Mouse (Mus musculus) embryonic facial prominence, embryonic 10.5 days (tissue): ENCODE results near the gene 1700016C15Rik. TPM values are rescaled to one million over a fixed set of nuclear protein-coding genes. Genes with fewer than 3 reads are reported as not detected.

Experiments used
- DNase-seq: peaks from one replicate; pipeline ENCODE4 v3.0.0-alpha.2; 2017; ENCODE audit warnings: low spot score
- H3K27ac ChIP-seq: fragments of 300-500 bp; sonication (generic); replicated peaks from 2 replicates; pipeline ENCODE4 v1.5.1; 2016; ENCODE audit warnings: mild to moderate bottlenecking
- H3K27me3 ChIP-seq: fragments of 300-500 bp; sonication (generic); replicated peaks from 2 replicates; pipeline ENCODE4 v1.6.1; 2016; ENCODE audit warnings: low read depth, mild to moderate bottlenecking; ENCODE audit not compliant: poor library complexity, severe bottlenecking
- H3K36me3 ChIP-seq: fragments of 300-500 bp; sonication (generic); replicated peaks from 2 replicates; pipeline ENCODE4 v1.6.1; 2016; ENCODE audit warnings: mild to moderate bottlenecking, moderate library complexity
- H3K4me1 ChIP-seq: fragments of 300-500 bp; sonication (generic); 2 replicates; pipeline ENCODE4 v1.6.1; 2016
- H3K4me3 ChIP-seq: fragments of 300-500 bp; sonication (generic); 2 replicates; pipeline ENCODE4 v1.5.1; 2016; ENCODE audit warnings: mild to moderate bottlenecking, moderate library complexity
- H3K9me3 ChIP-seq: fragments of 300-500 bp; sonication (generic); 2 replicates; pipeline ENCODE4 v1.6.1; 2016; ENCODE audit warnings: mild to moderate bottlenecking
- WGBS: fragments of 180-500 bp; shearing (Covaris S2); methylation state at CpG from one replicate; pipeline ENCODE4 v1.1.7; 2016; 5-methylcytosine and 5-hydroxymethylcytosine counted together
- polyA plus RNA-seq: library from polyadenylated mRNA; unstranded; fragments of >200 nt; fragmentation: Nextera tagmentation; extraction: Ambion mirVana; gene quantifications from 2 replicates; pipeline ENCODE4 v1.2.1, GENCODE M21; 2016

The 1700016C15Rik gene
- polyA plus RNA-seq, 1 experiment from 2014 or later: not detected

DNA sequence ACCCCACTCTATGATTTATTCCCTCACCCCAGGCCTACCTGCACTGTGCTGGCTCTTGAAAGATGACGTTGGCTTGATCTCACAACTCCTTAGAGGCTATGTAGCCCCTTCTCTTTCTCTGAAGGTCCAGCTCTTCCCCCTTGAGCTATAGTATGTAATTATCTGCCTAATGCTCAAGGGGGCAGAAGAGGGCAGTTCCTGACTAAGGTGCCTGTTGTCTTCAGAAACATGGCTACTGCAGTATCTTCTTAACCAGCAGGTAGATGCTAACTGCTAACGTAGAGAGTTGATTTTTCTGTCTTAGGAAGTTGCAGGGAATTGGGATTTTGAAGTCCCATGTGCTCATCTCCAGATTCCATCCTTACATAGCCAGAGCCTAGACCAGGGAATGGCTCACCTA lies 24.4 kb upstream of the 1700016C15Rik start:
- Histone ChIP-seq H3K9me3 (peaks cover 5% of the 10 kb centered on the region; the same call in 1 of the 2 replicates), H3K36me3 (no peaks in the 10 kb centered on the region), H3K27me3 (peaks cover 16% of the 10 kb centered on the region), H3K4me3 (no peak overlapping the region), H3K4me1 (peaks cover 11% of the 10 kb centered on the region), H3K27ac (no peak overlapping the region)
- no peak for DNase-seq
- WGBS: 58% methylated on average over 2 of the region's 2 CpGs

DNA sequence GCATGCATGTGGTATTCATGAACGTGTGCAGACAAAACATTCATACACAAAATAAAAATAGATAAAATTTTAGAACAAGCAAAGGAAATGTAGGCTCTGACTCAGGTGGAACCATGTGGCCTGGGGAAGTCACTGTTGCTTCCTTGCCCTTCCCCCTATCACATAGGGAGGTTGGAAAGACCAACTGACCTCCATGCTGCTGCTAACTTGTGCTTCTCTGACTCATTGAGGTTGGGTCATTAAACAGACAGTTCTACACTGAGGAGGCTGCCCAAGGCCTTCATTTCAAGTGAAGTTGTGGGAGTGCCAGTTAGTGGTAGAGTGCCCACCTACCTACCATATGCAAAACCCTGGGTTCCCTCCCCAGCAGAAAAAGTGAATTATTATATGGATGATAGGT lies 22.0 kb upstream of the 1700016C15Rik start:
- Histone ChIP-seq H3K4me1 (peaks cover 7% of the 10 kb centered on the region), H3K9me3 (peaks cover 5% of the 10 kb centered on the region; the same call in 1 of the 2 replicates), H3K27me3 (0 out of 2 replicates have a peak, but pooled peaks cover 5% of the 10 kb centered on the region), H3K4me3 (no peak overlapping the region), H3K36me3 (no peaks in the 10 kb centered on the region), H3K27ac (no peak overlapping the region)
- WGBS: 85% methylated on average over 1 of the region's 1 CpGs
- no peak for DNase-seq

DNA sequence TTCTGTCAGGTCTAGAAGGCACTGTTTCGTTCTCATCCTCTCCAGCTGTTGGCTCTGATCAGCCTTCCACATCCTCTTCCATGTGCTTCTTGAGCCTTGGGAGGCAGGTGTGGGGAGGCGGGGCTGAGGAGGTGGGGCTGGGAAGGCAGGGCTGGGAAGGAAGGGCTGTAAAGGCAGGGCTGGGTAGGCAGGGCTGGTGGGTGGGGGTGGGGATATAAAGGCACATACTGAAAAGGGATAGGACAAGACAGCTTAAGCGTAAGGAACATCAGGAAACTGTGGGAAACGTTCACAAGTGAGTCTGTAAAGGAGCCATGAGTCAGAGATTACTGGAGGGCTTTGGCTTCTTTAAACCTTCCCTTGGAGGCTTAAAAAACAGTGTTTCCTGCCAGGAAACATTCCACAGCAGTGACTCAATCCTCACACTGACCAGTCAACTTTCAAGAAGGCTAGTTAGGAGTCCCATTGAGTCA lies 21.0 kb upstream of the 1700016C15Rik start:
- H3K27ac ChIP-seq: no peak overlapping the region
- no peak for DNase-seq
- no peaks in the 10 kb centered on the region for H3K36me3 ChIP-seq
- H3K4me3 ChIP-seq: no peak overlapping the region
- 61% methylated on average over 4 of the region's 4 CpGs for WGBS
- H3K4me1 ChIP-seq: no peaks in the 10 kb centered on the region
- peaks cover 5% of the 10 kb centered on the region; the same call in 1 of the 2 replicates for H3K9me3 ChIP-seq
- 0 out of 2 replicates have a peak, but pooled peaks cover 3% of the 10 kb centered on the region for H3K27me3 ChIP-seq

DNA sequence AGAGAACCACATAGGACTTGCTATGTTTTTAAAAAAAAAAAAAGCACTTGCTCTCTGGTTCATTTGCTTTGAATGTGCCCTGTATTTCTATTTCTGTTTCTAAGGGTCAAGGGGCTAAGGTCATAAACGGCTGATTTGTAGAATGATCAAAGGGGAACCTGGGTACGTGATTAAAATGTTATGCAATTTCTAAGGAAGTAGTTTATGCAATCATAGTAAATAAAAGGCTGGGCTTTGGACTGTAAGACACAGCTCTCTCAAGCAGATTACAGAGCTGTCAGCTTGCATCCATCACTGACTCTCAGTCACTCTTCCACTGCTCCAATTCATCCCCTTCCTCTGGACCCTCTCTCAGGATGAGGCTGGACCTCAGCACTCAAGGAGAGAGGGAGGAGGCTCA lies 18.6 kb upstream of the 1700016C15Rik start:
- DNase-seq: no peak
- WGBS: 74% methylated on average over 2 of the region's 2 CpGs
- Histone ChIP-seq H3K9me3 (peaks cover 5% of the 10 kb centered on the region; the same call in 1 of the 2 replicates), H3K27ac (no peak overlapping the region), H3K36me3 (no peaks in the 10 kb centered on the region), H3K4me1 (no peaks in the 10 kb centered on the region), H3K27me3 (no peaks in the 10 kb centered on the region), H3K4me3 (no peak overlapping the region)

DNA sequence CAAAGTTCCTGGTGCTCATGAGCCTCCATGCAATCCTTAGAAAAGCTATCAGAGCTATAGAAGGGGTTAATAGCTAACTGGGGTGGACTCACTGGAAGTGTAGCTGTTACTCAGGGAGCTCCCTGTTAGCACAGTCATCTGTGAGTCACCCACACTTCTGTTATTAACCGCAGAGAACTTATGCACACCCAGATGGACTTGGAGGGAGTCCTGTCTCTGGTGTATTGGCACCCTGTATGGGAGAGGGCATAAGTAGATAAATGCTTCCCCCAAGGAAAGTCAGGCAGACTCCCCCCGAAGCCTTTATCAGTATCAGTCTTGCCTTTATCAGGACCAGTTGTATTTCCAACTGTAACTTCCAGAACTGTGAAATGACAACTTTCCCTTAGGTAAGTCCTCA lies 18.2 kb upstream of the 1700016C15Rik start:
- Histone ChIP-seq H3K36me3 (no peaks in the 10 kb centered on the region), H3K9me3 (peaks cover 5% of the 10 kb centered on the region; the same call in 1 of the 2 replicates), H3K27ac (no peak overlapping the region), H3K4me3 (no peak overlapping the region), H3K4me1 (no peaks in the 10 kb centered on the region), H3K27me3 (no peaks in the 10 kb centered on the region)
- DNase-seq: no peak
- 89% methylated on average over 2 of the region's 2 CpGs for WGBS

DNA sequence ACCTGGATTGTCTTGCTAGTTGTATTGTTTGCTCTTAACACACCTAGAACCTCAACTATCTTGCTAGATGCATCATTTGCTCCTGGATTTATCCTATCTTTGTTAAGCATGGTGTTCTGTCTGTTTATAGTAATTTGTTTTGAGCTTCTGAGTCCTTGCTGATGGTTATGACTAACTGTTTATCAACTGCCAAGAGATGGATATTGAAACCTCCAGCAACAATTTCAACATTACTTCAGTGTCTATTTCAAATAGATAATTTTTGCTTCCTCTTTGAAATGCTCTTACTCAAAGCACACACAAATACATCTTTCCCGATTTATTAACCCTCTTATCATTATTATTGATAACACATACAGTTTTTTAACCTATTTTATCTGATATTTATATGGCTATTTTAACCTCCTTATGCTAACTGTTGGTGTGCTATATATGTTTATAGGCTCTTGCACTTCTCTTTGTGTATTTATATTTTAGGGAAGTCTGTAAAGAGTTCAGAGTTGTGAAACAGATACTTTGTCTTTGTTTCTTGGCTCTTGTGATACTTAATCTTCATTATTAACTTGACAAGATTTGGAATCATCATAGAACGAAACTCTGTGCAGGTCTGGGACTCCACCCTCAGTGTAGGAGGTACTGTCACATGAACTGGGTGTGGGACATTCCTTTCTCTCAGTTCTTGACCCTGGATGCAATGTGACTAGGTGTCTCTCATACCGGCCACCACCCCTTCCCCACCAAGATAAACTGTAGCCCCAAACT lies 15.8 kb upstream of the 1700016C15Rik start:
- Histone ChIP-seq H3K36me3 (no peaks in the 10 kb centered on the region), H3K9me3 (peaks cover 5% of the 10 kb centered on the region; the same call in 1 of the 2 replicates), H3K4me3 (no peak overlapping the region), H3K4me1 (peaks cover 6% of the 10 kb centered on the region; the same call in 1 of the 2 replicates), H3K27ac (no peak overlapping the region), H3K27me3 (no peaks in the 10 kb centered on the region)
- DNase-seq: no peak
- WGBS: 86% methylated on average over 3 of the region's 3 CpGs

DNA sequence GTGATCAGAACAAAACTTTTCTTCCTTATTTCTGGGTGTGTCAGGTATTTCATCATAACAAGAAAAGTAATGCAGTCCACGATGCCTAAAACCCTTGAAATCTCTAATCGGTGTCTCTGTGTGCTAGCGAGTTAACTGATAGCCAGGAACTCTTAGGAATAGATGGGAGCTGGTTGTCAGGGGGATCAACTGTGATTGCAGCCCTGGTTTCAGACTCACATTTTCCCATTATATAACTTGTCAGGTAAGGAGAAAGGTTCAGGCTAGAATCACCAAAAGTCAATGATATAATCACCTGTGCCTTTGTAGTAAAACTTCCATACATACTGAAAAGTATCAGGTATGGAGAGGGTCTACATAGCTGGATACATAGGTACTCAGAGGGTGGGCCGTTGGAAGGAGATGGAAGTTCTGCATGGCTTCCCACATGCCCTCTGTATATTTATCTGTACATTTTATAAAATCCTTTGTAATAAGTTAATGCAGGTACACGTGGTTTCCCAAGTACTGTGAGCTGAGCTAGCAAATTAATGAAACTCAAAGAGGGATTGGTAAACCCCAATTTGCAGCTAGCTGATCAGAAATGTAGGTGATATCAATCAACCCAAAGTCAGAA lies 15.1 kb upstream of the 1700016C15Rik start:
- Histone ChIP-seq H3K27ac (no peak overlapping the region), H3K4me1 (peaks cover 8% of the 10 kb centered on the region; the same call in 1 of the 2 replicates), H3K27me3 (no peaks in the 10 kb centered on the region), H3K9me3 (peaks cover 5% of the 10 kb centered on the region; the same call in 1 of the 2 replicates), H3K4me3 (no peak overlapping the region), H3K36me3 (no peaks in the 10 kb centered on the region)
- no peak for DNase-seq
- 91% methylated on average over 5 of the region's 5 CpGs for WGBS

DNA sequence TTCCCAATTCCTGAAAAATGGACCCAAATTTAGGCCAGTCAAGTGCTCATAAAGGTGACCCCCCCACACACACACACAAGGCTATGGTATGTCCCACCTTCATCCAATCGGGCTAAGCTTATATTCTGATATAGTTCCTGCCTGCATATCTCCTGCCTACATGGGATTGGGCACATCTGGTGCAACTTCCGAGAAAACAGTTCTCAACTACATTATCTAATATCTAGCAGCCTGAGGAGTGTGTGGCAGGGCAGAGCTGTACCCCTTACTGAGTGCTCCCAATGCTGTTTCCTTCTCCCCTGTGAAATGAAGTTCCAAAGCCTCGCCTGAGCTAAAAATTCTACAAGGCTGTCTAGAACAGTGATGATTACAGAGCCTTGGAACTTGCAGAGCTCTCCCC lies 13.2 kb upstream of the 1700016C15Rik start:
- H3K27ac ChIP-seq: no peak overlapping the region
- H3K27me3 ChIP-seq: no peaks in the 10 kb centered on the region
- DNase-seq: no peak
- 89% methylated on average over 3 of the region's 3 CpGs for WGBS
- no peaks in the 10 kb centered on the region for H3K36me3 ChIP-seq
- H3K4me1 ChIP-seq: peaks cover 8% of the 10 kb centered on the region; the same call in 1 of the 2 replicates
- H3K4me3 ChIP-seq: no peak overlapping the region
- no peaks in the 10 kb centered on the region for H3K9me3 ChIP-seq

DNA sequence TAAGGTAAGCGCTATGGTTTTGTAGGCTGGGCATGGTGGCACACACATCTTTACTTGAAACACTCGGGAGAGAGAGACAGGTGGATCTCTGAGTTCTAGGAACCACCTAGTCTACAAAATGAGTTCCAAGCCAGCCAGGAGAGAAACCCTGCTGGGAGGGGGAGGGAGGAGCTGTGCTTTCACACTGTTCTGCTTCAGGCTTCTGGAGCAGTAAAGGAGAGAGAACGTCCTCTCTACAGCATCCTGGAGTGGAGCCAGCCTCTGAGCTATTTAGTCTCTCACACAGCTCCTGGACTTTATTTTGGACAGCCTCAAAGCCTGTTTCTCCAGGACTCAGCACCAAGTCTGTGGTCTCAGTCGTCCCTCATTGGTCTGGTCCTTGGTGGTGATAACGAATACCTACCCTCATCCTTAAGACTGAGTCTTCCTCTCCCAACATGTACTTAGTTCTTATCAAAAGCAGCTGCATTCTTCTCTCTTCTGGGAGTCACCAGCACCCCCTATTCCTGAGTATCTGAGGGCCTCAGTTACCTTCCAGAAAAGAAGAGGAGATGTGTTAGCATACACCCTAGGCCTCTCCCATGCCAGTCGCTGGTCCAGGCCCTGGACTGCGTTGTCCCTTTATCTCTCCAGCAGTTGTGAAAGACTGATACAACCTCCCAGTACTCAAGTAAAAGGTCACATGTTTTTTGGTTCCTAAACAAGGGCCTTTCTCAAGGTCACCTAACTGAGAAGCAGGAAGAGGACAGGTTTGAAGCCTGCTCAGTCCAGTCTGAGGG lies 12.4 kb upstream of the 1700016C15Rik start:
- no peaks in the 10 kb centered on the region for H3K36me3 ChIP-seq
- H3K27ac ChIP-seq: no peak overlapping the region
- H3K9me3 ChIP-seq: no peaks in the 10 kb centered on the region
- H3K4me1 ChIP-seq: peaks cover 8% of the 10 kb centered on the region; the same call in 1 of the 2 replicates
- no peaks in the 10 kb centered on the region for H3K27me3 ChIP-seq
- 84% methylated on average over 7 of the region's 7 CpGs for whole genome bisulfite sequencing
- no peak overlapping the region for H3K4me3 ChIP-seq
- DNase-seq: no peak

DNA sequence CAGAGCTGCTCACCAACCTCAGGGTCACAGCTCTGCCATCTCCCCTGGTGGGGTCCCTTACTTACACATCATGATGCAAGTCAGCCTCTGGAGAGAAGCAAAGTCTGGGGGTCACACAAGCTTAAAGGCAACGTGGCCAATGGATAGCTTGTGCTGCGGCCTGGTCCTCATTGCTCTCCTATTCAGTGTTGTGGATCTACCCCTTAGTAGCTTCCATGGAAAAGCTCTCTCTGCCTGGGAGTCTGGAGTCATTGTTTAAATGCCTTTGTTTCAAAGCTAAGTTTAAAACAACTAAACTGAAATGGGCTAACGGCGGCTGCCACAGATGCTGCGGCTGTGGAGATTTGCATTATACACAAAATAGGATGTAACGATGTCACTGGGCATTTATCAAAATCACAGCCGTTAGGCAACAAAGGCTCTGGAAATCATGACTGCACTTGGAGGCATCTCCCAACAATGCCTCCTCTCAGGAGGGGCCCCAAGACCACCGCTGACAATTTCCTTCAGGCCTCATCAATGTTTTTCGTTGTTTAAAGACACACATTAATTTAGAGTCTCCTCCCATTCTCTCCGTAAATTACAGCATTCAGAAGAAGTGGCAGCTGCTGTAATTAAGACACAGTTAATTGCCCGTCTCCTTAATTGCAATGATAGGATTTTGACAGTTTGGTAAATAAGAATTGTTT lies 11.1 kb upstream of the 1700016C15Rik start:
- WGBS: 54% methylated on average over 11 of the region's 11 CpGs
- DNase-seq: no peak

DNA sequence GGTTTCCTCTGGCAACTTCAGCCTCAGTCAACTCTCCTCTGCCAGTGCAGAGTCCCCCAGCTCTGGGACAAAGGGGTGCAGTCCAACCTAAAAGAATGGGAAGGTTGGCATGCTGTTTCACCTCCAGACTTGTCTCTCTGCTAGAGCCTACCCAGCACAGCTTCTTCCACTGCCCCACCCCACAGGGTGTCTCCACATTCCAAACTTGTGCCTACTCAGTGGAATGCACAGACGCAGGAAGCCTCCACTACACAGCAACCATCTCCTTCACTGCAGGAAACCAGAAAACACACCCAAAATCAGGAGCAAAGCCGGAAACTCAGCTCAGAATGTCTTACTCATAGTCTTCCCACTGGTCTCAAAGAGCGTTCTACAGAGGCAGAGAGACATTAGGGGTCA lies 10.6 kb upstream of the 1700016C15Rik start:
- no peak overlapping the region for H3K4me3 ChIP-seq
- DNase-seq: no peak
- H3K36me3 ChIP-seq: no peaks in the 10 kb centered on the region
- H3K27ac ChIP-seq: no peak overlapping the region
- WGBS: 73% methylated on average over 3 of the region's 3 CpGs
- peaks cover 8% of the 10 kb centered on the region; the same call in 1 of the 2 replicates for H3K4me1 ChIP-seq
- H3K27me3 ChIP-seq: no peaks in the 10 kb centered on the region
- no peaks in the 10 kb centered on the region for H3K9me3 ChIP-seq

More for the DNA sequence above, 11.1 kb upstream of the 1700016C15Rik start:
- Histone ChIP-seq H3K4me1 (peaks cover 8% of the 10 kb centered on the region; the same call in 1 of the 2 replicates), H3K4me3 (no peak overlapping the region), H3K27ac (0 out of 2 replicates have a peak overlapping the region, but pooled peaks have one; percentile 30), H3K36me3 (no peaks in the 10 kb centered on the region), H3K9me3 (no peaks in the 10 kb centered on the region), H3K27me3 (no peaks in the 10 kb centered on the region)

DNA sequence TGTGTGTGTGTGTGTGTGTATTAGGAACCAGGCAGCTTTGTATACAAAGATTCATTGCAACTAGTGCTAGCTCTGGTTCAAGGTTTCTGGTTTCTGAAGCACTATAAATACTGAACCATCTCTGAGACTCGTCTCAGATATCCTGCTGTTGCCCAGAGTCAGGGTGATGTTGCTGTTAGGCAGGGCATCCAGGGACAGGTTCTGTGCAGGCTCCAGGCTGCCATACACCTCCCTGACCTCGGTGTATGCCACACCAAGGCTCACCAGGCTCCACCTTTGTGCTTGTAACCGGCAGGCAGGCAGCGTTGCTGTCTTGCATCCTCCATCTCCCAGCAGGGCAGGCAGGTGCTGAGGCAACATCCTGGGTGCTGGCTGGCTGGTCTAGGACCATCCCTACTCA lies 5.8 kb upstream of the 1700016C15Rik start:
- Histone ChIP-seq H3K27ac (no peak overlapping the region; the same call in 1 of the 2 replicates), H3K27me3 (no peaks in the 10 kb centered on the region), H3K4me1 (peaks cover 15% of the 10 kb centered on the region), H3K4me3 (no peak overlapping the region), H3K36me3 (no peaks in the 10 kb centered on the region), H3K9me3 (no peaks in the 10 kb centered on the region)
- no peak for DNase-seq
- WGBS: 77% methylated on average over 4 of the region's 4 CpGs
